Mouse (Mus musculus) intestine, postnatal 0 days (tissue): Measurements from ENCODE around the gene Ube2d1. TPM values are rescaled to one million over a fixed set of nuclear protein-coding genes. Genes with fewer than 3 reads are reported as not detected.
A peak's percentile ranks its signal among the peaks of the same experiment; 100 is the strongest.

ENCODE experiments used
- ATAC-seq: fragments of 200-750 bp; cut with Nextera tagmentation; 2 replicates; pipeline ENCODE4 v1.8.0; 2017; ENCODE audit warnings: mild to moderate bottlenecking, moderate TSS enrichment, moderate library complexity
- H3K27ac ChIP-seq: fragments of 300-500 bp; sonication (generic); 2 replicates; pipeline ENCODE4 v1.5.1; 2014; ENCODE audit warnings: mild to moderate bottlenecking, low read depth, low read length, moderate library complexity
- H3K27me3 ChIP-seq: fragments of 300-500 bp; sonication (generic); replicated peaks from 2 replicates; pipeline ENCODE4 v1.6.1; 2014; ENCODE audit warnings: low read length, mixed read lengths; ENCODE audit not compliant: control insufficient read depth, insufficient read depth
- H3K36me3 ChIP-seq: fragments of 300-500 bp; sonication (generic); 2 replicates; pipeline ENCODE4 v1.6.1; 2014; ENCODE audit warnings: mild to moderate bottlenecking, moderate library complexity; ENCODE audit not compliant: control insufficient read depth, insufficient read depth
- H3K4me1 ChIP-seq: fragments of 300-500 bp; sonication (generic); replicated peaks from 2 replicates; pipeline ENCODE4 v1.6.1; 2014; ENCODE audit warnings: antibody characterized with exemption, low read length, mixed read lengths; ENCODE audit not compliant: control insufficient read depth, insufficient read depth
- H3K4me2 ChIP-seq: fragments of 300-500 bp; sonication (generic); replicated peaks from 2 replicates; pipeline ENCODE4 v1.6.1; 2014; ENCODE audit warnings: low read depth, mild to moderate bottlenecking, moderate library complexity
- H3K4me3 ChIP-seq: fragments of 300-500 bp; sonication (generic); 2 replicates; pipeline ENCODE4 v1.5.1; 2014; ENCODE audit warnings: low read depth, low read length
- H3K9ac ChIP-seq: fragments of 300-500 bp; sonication (generic); 2 replicates; pipeline ENCODE4 v1.6.1; 2014; ENCODE audit warnings: mild to moderate bottlenecking, low read depth, low read length
- H3K9me3 ChIP-seq: fragments of 300-500 bp; sonication (generic); 2 replicates; pipeline ENCODE4 v1.6.1; 2016; ENCODE audit warnings: mixed run types; ENCODE audit not compliant: control insufficient read depth
- CTCF ChIP-seq: sonication (generic); IDR thresholded peaks from 2 replicates; pipeline ENCODE4 v1.5.1; 2016; ENCODE audit warnings: low read depth, mild to moderate bottlenecking, control low read depth, antibody characterized with exemption, moderate library complexity
- WGBS: fragments of 180-500 bp; shearing (Covaris S2); extraction: QIAGEN DNeasy Blood & Tissue Kit; methylation state at CpG from one replicate; pipeline ENCODE4 v1.1.7; 2014; 5-methylcytosine and 5-hydroxymethylcytosine counted together
- polyA plus RNA-seq: library from polyadenylated mRNA; unstranded; fragments of >200 nt; fragmentation: Nextera tagmentation; extraction: Ambion mirVana; gene quantifications from 2 replicates; pipeline ENCODE4 v1.2.1, GENCODE M21; 2015

The Ube2d1 gene
- polyA plus RNA-seq, 1 experiment from 2014 or later: 33.6 TPM

DNA sequence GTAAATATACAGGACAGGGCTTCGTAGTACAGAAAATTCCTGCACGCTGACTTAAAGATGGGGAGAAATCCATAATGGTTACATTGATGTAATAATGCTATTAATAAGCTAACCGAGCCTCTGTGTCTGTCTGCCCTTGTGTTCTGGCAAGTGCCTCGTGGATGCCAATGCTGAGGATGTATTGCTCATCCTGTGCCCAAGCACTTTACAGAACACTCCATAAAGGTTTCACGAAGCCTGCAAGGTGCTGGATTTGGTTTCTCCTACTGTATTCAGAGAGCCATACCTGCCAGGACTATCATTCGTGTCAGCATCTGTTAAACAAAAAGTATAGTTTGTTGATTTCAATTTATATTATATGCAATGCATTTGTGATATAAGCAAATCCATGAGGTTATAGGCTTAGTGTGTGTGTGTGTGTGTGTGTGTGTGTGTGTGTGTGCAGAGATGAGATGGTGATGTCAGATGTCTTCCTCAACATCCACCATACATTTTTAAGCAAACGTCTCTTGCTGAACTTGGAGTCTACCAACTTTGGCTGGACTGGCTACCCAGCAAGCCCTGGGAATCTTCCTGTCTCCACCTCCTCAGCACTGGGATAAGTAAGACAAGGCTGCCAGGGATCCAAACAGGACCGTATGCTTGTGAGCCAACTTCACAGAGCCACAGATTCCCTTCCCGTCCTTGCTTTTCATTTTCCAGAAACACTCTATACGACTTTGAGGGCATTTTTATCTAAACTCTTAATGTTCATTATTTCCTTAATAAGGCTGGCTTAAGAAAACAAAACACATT lies 35.8 kb downstream of the Ube2d1 start:
- no peak for TF ChIP-seq CTCF
- no peak overlapping the region for H3K4me3 ChIP-seq
- no peaks in the 10 kb centered on the region for H3K4me1 ChIP-seq
- no peak overlapping the region for H3K9ac ChIP-seq
- no peak overlapping the region for H3K4me2 ChIP-seq
- peaks cover 1% of the 10 kb centered on the region; the same call in 1 of the 2 replicates for H3K36me3 ChIP-seq
- no peaks in the 10 kb centered on the region for H3K9me3 ChIP-seq
- no peaks in the 10 kb centered on the region for H3K27me3 ChIP-seq
- 73% methylated on average over 10 of the region's 10 CpGs for WGBS
- H3K27ac ChIP-seq: no peak overlapping the region
- ATAC-seq: no peak

DNA sequence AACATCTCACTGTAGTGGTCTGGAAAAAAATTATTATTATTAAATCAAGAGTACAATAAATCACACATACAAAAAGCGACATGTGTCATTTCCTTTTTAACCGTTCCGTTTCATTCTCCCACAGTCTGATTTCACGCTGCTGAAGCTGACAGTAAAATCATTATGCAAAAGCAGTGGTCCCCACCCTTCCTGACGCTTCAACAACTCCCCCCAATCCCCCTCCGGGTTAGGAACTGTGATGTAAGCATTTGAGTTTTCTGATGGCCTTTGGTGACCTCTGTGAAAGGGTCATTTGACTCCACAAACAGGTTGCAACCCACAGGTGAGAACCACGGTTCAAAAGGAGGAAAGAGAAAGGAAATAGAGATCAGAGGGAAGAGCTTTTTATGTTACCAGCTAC lies 38.1 kb downstream of the Ube2d1 start:
- no peak for TF ChIP-seq CTCF
- Histone ChIP-seq H3K4me3 (no peak overlapping the region), H3K27me3 (no peaks in the 10 kb centered on the region), H3K9me3 (no peaks in the 10 kb centered on the region), H3K27ac (no peak overlapping the region), H3K4me2 (no peak overlapping the region), H3K9ac (no peak overlapping the region), H3K36me3 (no peaks in the 10 kb centered on the region), H3K4me1 (no peaks in the 10 kb centered on the region)
- no peak for ATAC-seq
- 31% methylated on average over 7 of the region's 7 CpGs for WGBS

DNA sequence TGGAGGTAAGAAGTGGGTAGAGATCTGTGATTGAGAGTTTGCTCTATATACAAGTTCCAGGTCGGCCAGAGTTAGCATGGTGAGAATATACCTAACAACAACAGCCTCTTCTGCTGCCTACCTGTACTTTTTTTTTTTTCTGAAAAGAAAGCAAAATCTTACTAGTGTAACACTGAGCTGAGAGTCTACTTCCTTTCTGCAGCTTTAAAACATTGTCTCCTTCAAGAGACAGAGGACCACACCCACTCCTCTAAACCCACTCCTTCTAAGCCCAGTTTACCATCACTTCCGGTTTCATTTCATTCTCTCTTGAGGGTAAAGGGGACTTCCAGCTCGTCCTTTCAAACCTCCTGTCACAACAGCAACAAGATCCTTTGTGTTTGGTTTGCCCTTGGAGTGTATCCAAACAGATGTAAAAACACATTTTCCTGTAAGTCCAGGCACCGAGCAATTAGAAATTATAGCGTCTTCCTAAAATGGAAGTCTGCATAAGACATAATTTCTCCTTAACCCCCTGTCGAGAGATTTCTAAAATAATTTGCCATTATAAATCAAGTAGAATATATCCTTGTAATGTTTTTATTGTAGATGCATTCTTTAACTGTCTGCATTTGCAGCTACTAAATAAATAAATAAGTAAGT lies 45.5 kb downstream of the Ube2d1 start:
- no peak overlapping the region for H3K27ac ChIP-seq
- no peaks in the 10 kb centered on the region for H3K4me1 ChIP-seq
- H3K9me3 ChIP-seq: no peaks in the 10 kb centered on the region
- no peak for TF ChIP-seq CTCF
- H3K9ac ChIP-seq: no peak overlapping the region
- ATAC-seq: no peak
- H3K4me3 ChIP-seq: peak overlapping the region; percentile 14; the same call in 1 of the 2 replicates
- H3K36me3 ChIP-seq: 0 out of 2 replicates have a peak, but pooled peaks cover 9% of the 10 kb centered on the region
- H3K4me2 ChIP-seq: peak overlapping the region; percentile 35
- 49% methylated on average over 6 of the region's 6 CpGs for WGBS
- H3K27me3 ChIP-seq: no peaks in the 10 kb centered on the region

DNA sequence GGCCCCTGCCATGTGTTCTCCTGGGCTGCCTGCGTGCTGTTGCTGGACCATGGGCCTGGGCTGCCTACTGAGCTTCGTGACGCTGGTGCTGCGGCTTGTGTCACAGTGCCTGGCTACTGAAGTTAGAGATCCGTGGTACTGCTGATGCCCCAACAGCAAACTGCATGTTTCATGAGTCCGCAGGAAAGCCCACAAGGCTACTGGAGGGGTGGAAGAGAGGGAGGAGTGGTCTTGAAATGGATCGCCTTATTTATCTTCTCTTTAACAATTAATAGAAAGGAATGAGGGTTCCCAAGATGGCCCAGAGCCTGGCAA lies 46.9 kb downstream of the Ube2d1 start, which contains the start of gene Tfam:
Gene Tfam, minus strand, starts transcription at position 41 of the 315 bp plus-strand sequence.
- WGBS: 4% methylated on average over 7 of the region's 7 CpGs
- H3K4me1 ChIP-seq: no peaks in the 10 kb centered on the region
- peak within 1 kb of the TSS; percentile 63; the same call in 1 of the 2 replicates for H3K27ac ChIP-seq
- H3K4me3 ChIP-seq: peak within 1 kb of the TSS; percentile 80
- no peaks in the 10 kb centered on the region for H3K27me3 ChIP-seq
- no peaks in the 10 kb centered on the region for H3K9me3 ChIP-seq
- TF ChIP-seq CTCF: no peak
- H3K36me3 ChIP-seq: peaks cover 19% of the 10 kb centered on the region
- peak within 1 kb of the TSS; percentile 68 for H3K9ac ChIP-seq
- ATAC-seq: no peak
- H3K4me2 ChIP-seq: peak within 1 kb of the TSS; percentile 71

DNA sequence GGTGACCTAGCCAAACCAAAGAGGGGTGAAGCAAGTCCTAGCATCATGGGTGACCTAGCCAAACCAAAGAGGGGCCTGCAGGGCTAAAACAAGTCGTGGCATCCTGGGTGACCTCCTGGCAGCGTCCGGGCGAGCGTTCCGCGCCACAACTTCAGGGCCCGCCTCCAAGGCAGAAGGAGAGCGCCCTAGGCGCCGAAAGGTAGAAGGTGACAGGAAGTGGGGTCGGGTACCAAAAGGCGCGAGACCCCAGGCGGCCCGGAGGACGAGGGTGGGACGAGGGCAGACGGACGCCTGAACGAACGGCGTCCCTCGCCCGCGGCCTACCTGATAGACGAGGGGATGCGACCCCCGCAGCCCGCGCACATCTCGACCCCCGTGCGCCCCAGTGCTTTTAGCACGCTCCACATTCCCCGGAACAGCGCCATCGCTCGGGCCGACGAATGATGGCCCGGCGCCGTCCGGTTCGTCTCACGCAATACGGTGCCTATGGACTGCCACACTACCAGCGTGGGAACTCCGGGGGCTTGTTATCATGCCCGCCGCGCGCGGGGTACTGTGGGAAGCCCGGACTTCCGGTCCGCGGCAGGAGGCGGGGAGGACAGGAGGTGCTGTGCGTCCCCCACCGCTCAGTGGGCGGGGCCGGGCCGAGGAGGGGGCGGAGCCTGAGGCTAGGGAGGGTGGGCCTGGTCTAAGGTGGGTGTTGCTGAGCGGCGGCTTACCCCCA lies 47.4 kb downstream of the Ube2d1 start:
- WGBS: under 1% methylated on average over 67 of the region's 68 CpGs
- Histone ChIP-seq H3K4me3 (peak overlapping the region; percentile 80), H3K27ac (peak overlapping the region; percentile 63; the same call in 1 of the 2 replicates), H3K36me3 (peaks cover 21% of the 10 kb centered on the region), H3K4me1 (no peaks in the 10 kb centered on the region), H3K27me3 (no peaks in the 10 kb centered on the region), H3K9ac (peak overlapping the region; percentile 68), H3K4me2 (peak overlapping the region; percentile 71), H3K9me3 (no peaks in the 10 kb centered on the region)
- peak; percentile 98 for ATAC-seq
- TF ChIP-seq CTCF: peak; percentile 55

DNA sequence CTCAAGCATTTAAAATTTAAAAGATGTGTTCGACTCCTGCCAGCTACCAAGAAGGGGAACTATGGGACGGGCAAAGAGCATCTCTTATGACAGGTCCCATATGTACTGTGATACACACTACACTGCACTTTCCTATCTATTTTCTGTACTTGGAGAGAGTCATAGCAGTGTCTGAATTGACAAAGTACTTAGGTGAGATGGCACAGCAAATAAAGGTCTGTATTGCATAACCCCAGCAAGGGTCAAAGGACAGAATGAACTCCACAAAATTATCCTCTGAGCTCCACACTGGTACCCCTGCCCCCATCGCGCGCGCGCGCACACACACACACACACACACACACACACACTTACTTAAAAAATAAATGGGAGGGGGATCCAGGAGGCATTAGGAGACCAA lies 51.0 kb downstream of the Ube2d1 start:
- no peak for ATAC-seq
- H3K9me3 ChIP-seq: no peaks in the 10 kb centered on the region
- H3K4me3 ChIP-seq: no peak overlapping the region
- H3K27ac ChIP-seq: no peak overlapping the region
- WGBS: 91% methylated on average over 8 of the region's 8 CpGs
- H3K4me2 ChIP-seq: no peak overlapping the region
- no peak for TF ChIP-seq CTCF
- no peak overlapping the region for H3K9ac ChIP-seq
- peaks cover 32% of the 10 kb centered on the region for H3K36me3 ChIP-seq
- no peaks in the 10 kb centered on the region for H3K27me3 ChIP-seq
- H3K4me1 ChIP-seq: no peaks in the 10 kb centered on the region
